Mouse (Mus musculus) adrenal gland, postnatal 25 days (tissue): ENCODE measurements around the gene Pnp. TPM values are rescaled to one million over a fixed set of nuclear protein-coding genes. Genes with fewer than 3 reads are reported as not detected.
"Not testable (repeated sequence)": the region's sequence is repeated elsewhere in the genome, so short reads cannot be mapped to it uniquely, and the experiment has no call there.

Experiments
- DNase-seq: peaks from one replicate; pipeline ENCODE4 v3.0.0; 2021; ENCODE audit warnings: mixed read lengths
- total RNA-seq: library from RNA; stranded (reverse); gene quantifications from 2 replicates; pipeline ENCODE4 v1.2.3, GENCODE M21; 2021

The Pnp gene
- total RNA-seq, 1 experiment from 2014 or later: 47.6 TPM

- no peak for DNase-seq
Measured at GRCm38 (mm10) chr14:50975001-50975400, 44.1 kb downstream of the Pnp start.

DNA sequence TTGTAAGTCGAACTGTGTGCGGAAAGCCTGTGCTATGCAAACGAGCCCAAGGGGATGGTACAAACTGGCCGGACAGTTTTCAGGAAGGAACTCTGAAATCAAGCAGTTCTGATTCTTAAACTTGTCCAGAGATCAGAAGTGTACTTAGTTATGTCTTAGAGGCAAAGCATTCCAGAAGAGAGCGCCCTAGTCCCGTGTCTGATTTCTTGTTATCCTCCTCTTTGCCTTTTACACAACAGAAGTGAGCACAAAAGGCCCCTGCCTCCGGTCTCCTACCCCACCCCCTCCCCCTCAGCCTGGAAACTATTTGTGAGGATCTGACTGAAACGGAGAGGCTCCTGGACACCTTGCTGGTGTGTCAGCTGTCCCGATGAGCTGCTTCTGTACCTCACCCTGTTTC is 45.8 kb downstream of the Pnp start:
- no peak for DNase-seq

DNA sequence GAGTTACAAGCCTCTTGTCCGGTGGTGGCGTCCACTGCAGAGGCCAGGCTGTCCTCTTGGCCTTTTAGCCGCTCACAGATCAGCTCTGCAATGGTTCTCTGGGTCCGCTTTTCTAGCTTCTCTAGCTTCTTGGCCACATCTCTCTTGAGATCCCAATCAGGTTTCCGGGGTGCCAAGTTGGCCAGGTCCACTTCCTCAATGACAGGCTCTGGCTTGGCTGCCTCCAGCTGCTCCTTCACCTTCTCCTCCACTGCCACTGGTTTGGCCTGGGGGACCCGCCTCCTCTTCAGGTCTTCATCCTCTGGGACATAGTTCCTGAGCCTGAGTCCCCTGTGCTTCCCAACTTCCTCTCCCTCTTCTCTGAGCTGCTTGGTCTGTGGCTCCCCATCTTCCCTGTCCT is 47.6 kb downstream of the Pnp start:
- DNase-seq: not testable (repeated sequence)

DNA sequence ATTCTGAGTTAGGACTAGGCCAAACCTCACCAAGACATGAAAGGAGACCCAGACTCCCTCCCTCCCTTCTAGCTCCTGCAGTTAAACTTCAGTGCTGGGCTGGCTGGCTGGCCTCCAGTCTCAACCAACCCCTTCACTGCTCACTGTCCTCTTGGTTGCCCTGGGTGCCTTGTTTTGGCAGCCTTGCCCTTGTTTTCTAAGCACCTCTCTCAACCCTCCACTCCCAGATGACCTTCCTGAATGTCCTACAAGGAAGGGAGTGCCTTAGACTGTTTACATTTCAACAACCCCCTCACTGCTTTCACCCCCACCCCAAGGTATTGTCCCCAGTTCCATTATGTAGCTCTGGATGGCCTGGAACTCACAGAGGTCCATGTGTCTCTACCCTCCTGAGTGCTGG is 48.7 kb downstream of the Pnp start:
- no peak for DNase-seq

DNA sequence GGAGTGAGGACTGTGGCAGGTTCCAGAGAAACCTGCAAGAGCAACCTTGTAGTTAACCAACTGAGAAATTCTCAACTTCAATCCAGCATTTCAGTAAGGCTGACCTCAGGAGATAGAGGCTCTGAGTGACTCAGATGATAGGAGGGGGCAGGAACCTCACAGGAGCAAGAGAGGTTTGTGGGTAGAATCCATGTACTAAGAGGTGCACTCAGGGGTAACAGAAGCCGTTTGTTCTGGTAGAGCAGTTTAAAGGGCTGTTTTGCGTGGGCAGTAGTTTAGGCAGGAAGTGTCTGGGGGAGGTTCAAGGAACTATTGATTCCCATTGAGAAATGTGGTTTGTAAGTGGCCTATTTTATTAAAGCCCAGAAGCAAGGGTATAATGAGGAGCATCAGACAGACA is 50.3 kb downstream of the Pnp start:
- DNase-seq: no peak

DNA sequence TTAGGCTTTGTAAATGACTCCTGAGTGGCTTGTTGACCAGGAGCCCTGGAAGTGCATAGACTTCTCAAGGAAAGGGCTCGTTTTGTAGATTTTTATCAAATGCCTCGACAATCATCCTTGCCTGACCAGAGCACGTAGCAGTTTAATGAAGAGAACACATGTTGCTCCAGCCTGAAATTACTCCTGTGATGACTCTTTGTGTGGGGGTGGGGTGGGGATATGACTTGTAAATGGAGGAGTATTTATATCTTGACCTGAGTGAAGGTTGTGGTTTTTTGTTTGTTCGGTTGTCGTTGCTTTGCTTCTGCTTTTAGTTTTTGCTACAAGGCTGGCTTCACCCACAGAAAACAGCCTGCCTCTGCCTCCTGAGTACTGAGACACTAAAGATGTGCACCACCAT is 51.0 kb downstream of the Pnp start:
- no peak for DNase-seq

GRCm38 (mm10) chr14:50987668-50988067 is 56.8 kb downstream of the Pnp start:
- DNase-seq: peak; percentile 7

GRCm38 (mm10) chr14:50991037-50991436 is 60.2 kb downstream of the Pnp start:
- DNase-seq: no peak

DNA sequence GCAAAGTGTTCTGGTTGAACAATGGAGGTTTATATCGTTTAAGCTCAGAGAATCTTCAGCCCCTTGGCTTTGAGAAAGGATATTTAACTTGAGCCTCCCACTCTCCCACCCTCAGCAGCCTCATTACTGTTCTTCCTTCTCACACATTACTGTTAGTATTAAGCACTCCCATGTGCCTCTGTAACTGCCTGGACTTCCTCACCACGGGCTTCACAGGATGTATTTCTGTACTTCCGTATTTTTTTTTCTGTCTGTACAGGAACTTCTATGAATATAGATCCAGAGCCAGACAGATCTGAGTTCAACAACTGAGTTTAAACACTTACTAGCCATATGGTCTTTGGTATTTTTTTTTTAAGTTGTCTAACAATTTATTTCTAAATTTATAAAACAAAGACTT is 66.2 kb downstream of the Pnp start:
- DNase-seq: no peak

- no peak for DNase-seq
Measured at GRCm38 (mm10) chr14:50997999-50998666, 67.3 kb downstream of the Pnp start.

DNA sequence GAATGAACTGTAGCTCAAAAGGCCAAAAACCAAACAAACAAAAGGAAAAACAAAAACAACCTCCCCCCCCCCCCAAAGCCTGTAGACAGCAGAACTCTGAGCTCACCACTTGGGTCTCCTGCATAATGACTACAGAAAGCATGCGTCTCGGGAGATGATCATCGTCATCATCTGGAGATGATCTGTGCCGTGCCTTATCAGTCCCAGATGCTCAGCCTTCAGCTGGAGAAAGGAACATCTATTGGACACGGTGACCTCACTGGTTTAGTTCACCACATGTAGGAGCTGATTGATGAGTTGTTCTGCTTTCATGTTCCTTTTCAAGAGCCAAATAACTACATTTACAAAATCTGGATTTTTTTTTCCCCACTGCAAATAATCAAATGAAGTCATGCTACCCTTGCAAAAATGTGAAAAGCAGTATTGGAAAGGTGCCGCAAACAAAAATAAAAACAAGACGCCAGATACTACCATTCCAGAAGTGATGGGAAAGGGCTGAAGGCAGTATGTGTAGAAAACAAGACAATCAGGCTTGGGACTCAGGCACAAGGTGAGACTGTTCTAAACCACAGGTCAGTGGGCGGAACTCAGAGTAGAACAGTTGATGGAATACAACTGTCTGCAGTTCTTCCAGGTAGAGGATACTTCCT is 76.4 kb downstream of the Pnp start, which contains the start of gene Rnase10:
Rnase10 (plus strand) TSS at position 600 of the 650 bp plus-strand sequence.
- DNase-seq: no peak

GRCm38 (mm10) chr14:51007914-51008713 is 77.2 kb downstream of the Pnp start:
- peak; percentile 23 for DNase-seq

DNA sequence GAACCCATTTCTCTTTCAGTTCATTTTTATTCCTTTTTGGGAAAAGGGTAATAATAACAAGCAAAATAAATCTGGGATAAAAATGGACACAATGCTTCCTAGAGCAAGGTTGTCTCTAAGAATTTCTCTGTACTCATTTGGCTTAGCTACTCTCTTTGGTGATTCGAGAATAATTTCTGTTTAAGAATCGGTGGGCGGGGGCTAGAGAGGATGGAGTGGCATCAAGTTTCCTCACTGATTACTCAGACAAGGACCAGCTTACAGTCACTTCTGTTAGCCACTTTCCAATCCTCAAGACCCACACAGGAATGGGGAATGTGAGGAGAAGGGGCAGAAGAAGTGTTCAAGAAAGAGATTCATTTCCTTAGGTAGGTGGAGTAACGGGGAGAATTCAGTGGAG is 77.9 kb downstream of the Pnp start:
- DNase-seq: no peak

DNA sequence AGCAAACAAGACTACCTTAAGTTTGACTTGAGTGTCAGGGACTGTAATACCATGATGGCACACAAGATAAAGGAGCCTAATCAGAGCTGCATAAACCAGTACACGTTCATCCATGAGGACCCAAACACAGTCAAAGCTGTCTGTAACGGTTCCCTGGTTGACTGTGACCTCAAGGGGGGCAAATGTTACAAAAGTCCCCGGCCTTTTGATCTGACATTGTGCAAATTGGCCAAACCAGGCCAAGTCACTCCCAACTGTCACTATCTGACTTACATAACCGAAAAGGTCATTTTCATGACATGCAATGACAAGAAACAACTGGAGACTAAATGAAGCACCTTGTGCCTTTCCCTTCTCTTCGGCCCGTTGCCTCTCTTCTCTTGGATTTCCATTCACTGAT is 78.7 kb downstream of the Pnp start:
- no peak for DNase-seq

DNA sequence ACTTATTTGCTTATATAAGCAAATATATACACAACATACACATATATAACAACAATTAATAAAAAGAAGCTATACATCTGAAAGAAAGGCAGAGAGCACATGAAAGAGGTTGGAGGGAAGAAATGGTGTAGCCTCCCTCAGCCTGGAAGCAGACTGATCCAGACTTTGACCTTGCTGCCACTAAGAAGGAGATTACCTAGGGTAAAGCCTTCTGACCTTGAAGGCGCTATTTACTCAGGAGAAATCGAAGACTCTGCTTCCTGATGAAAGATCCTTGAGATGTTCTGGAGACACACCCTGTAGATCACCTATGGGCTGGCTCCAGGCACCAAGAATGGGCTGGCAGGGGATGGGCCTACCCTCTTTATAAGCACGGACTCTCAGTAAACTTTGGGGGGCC is 83.8 kb downstream of the Pnp start:
- not testable (repeated sequence) for DNase-seq

Other genes with a start within 250 kb of the Pnp start
- gene Olfr747, start 237.9 kb upstream of the Pnp start, total RNA-seq: not detected in 2 replicates
- gene Olfr748, start 223.7 kb upstream of the Pnp start, total RNA-seq: not detected in 2 replicates
- gene Olfr749, start 186.0 kb upstream of the Pnp start, total RNA-seq: not detected in 2 replicates
- 41.0 and 49.9 TPM in 2 replicates for gene Ttc5, start 145.6 kb upstream of the Pnp start, total RNA-seq
- not detected in 2 replicates for gene Ccnb1ip1, start 123.3 kb upstream of the Pnp start, total RNA-seq
- gene Parp2, start 123.2 kb upstream of the Pnp start, total RNA-seq: 36.9 and 37.5 TPM in 2 replicates
- 27.1 and 28.2 TPM in 2 replicates for gene Tep1, start 60.5 kb upstream of the Pnp start, total RNA-seq
- gene Klhl33, start 33.6 kb upstream of the Pnp start, total RNA-seq: 0.62 and 2.2 TPM in 2 replicates
- gene Osgep, start 6.2 kb upstream of the Pnp start, total RNA-seq: 50.2 and 57.2 TPM in 2 replicates
- gene Apex1, start 6.1 kb upstream of the Pnp start, total RNA-seq: 81.3 and 86.8 TPM in 2 replicates
- 75.5 and 78.7 TPM in 2 replicates for gene Pip4p1, start 226 bp upstream of the Pnp start, total RNA-seq
- 23.0 and 43.4 TPM in 2 replicates for gene Gm49342, start 13.4 kb downstream of the Pnp start, total RNA-seq
- 3.6 and 4.1 TPM in 2 replicates for gene Pnp2, start 24.9 kb downstream of the Pnp start, total RNA-seq
- 0.55 TPM in 1 of 2 replicates, not detected in the other for gene Rnase10, start 76.7 kb downstream of the Pnp start, total RNA-seq
- gene Rnase9, start 110.8 kb downstream of the Pnp start, total RNA-seq: not detected in 2 replicates
- gene Rnase11, start 119.1 kb downstream of the Pnp start, total RNA-seq: not detected in 2 replicates
- not detected in 2 replicates for gene Rnase12, start 126.6 kb downstream of the Pnp start, total RNA-seq
- gene Olfr750, start 143.4 kb downstream of the Pnp start, total RNA-seq: not detected in 2 replicates
- 28.7 TPM in 2 replicates for gene Rnase4, start 160.0 kb downstream of the Pnp start, total RNA-seq
- 3.3 and 4.4 TPM in 2 replicates for gene Ang, start 160.1 kb downstream of the Pnp start, total RNA-seq
- gene Eddm3b, start 183.3 kb downstream of the Pnp start, total RNA-seq: not detected in 2 replicates
- gene Rnase6, start 192.8 kb downstream of the Pnp start, total RNA-seq: 0.94 TPM in 1 of 2 replicates, not detected in the other
- gene Rnase1, start 215.7 kb downstream of the Pnp start, total RNA-seq: not detected in 2 replicates
- not detected in 2 replicates for gene Rnase2b, start 231.2 kb downstream of the Pnp start, total RNA-seq